Mouse (Mus musculus) liver, postnatal 0 days (tissue): Measurements from ENCODE around the gene Caln1. TPM values are rescaled to one million over a fixed set of nuclear protein-coding genes. Genes with fewer than 3 reads are reported as not detected.

Experiments
- ATAC-seq: fragments of 200-750 bp; cut with Nextera tagmentation; 2 replicates; pipeline ENCODE4 v1.8.0; 2017; ENCODE audit warnings: mild to moderate bottlenecking, moderate library complexity
- DNase-seq: peaks from one replicate; pipeline ENCODE4 v3.0.0-alpha.2; 2016
- H3K27ac ChIP-seq: fragments of 300-500 bp; sonication (generic); 2 replicates; pipeline ENCODE4 v1.5.1; 2014; ENCODE audit warnings: antibody characterized with exemption, moderate library complexity, mild to moderate bottlenecking, low read depth
- H3K27me3 ChIP-seq: fragments of 300-500 bp; sonication (generic); 2 replicates; pipeline ENCODE4 v1.6.1; 2014; ENCODE audit warnings: low read length, control low read depth, mixed read lengths; ENCODE audit not compliant: insufficient read depth
- H3K36me3 ChIP-seq: fragments of 300-500 bp; sonication (generic); replicated peaks from 2 replicates; pipeline ENCODE4 v1.6.1; 2014; ENCODE audit warnings: mild to moderate bottlenecking, control low read depth, low read length, moderate library complexity, mixed read lengths; ENCODE audit not compliant: insufficient read depth
- H3K4me1 ChIP-seq: fragments of 300-500 bp; sonication (generic); 2 replicates; pipeline ENCODE4 v1.6.1; 2014; ENCODE audit warnings: antibody characterized with exemption, mild to moderate bottlenecking, control low read depth; ENCODE audit not compliant: insufficient read depth
- H3K4me2 ChIP-seq: fragments of 300-500 bp; sonication (generic); 2 replicates; pipeline ENCODE4 v1.6.1; 2014; ENCODE audit warnings: low read depth, mild to moderate bottlenecking, low read length, moderate library complexity, mixed read lengths
- H3K4me3 ChIP-seq: fragments of 300-500 bp; sonication (generic); 2 replicates; pipeline ENCODE4 v1.5.1; 2014; ENCODE audit warnings: low read depth, low read length
- H3K9ac ChIP-seq: fragments of 300-500 bp; sonication (generic); replicated peaks from 2 replicates; pipeline ENCODE4 v1.6.1; 2014; ENCODE audit warnings: mild to moderate bottlenecking, moderate library complexity
- H3K9me3 ChIP-seq: fragments of 300-500 bp; sonication (generic); 2 replicates; pipeline ENCODE4 v1.6.1; 2016; ENCODE audit warnings: mild to moderate bottlenecking, control low read depth, low read length, mixed read lengths
- CTCF ChIP-seq: sonication (generic); IDR thresholded peaks from 2 replicates; pipeline ENCODE4 v1.5.1; 2016; ENCODE audit warnings: antibody characterized with exemption, low read depth
- EP300 ChIP-seq: IDR thresholded peaks from 2 replicates; pipeline ENCODE4 v1.6.1; 2016; ENCODE audit warnings: antibody characterized with exemption, low read depth, mild to moderate bottlenecking
- WGBS: fragments of 180-500 bp; shearing (Covaris S2); extraction: QIAGEN DNeasy Blood & Tissue Kit; methylation state at CpG from one replicate; pipeline ENCODE4 v1.1.7; 2014; ENCODE audit not compliant: insufficient replicate concordance; 5-methylcytosine and 5-hydroxymethylcytosine counted together
- polyA plus RNA-seq: library from polyadenylated mRNA; unstranded; fragments of >200 nt; fragmentation: Nextera tagmentation; extraction: Ambion mirVana; gene quantifications from 2 replicates; pipeline ENCODE4 v1.2.1, GENCODE M21; 2015

The Caln1 gene
- polyA plus RNA-seq, 1 experiment from 2014 or later, result 3.0 TPM

GRCm38 (mm10) chr5:130792755-130793452 is 423.6 kb downstream of the Caln1 start:
- 78% methylated on average over 3 of the region's 3 CpGs for WGBS
- DNase-seq, result no peak
- no peaks in the 10 kb centered on the region for H3K4me1 ChIP-seq
- H3K4me2 ChIP-seq, result no peak overlapping the region
- TF ChIP-seq EP300 (no peak), CTCF (no peak)
- no peaks in the 10 kb centered on the region for H3K36me3 ChIP-seq
- no peak overlapping the region for H3K4me3 ChIP-seq
- H3K27ac ChIP-seq, result no peak overlapping the region
- ATAC-seq, result no peak
- no peaks in the 10 kb centered on the region for H3K9me3 ChIP-seq
- no peaks in the 10 kb centered on the region for H3K27me3 ChIP-seq
- no peak overlapping the region for H3K9ac ChIP-seq

GRCm38 (mm10) chr5:130797713-130798112 is 428.5 kb downstream of the Caln1 start:
- Histone ChIP-seq H3K9me3 (peaks cover 2% of the 10 kb centered on the region; the same call in 1 of the 2 replicates), H3K27me3 (no peaks in the 10 kb centered on the region), H3K9ac (no peak overlapping the region), H3K4me1 (no peaks in the 10 kb centered on the region), H3K4me2 (no peak overlapping the region), H3K4me3 (no peak overlapping the region), H3K36me3 (no peaks in the 10 kb centered on the region), H3K27ac (no peak overlapping the region)
- ATAC-seq, result no peak
- no peak for TF ChIP-seq EP300
- no peak for TF ChIP-seq CTCF
- DNase-seq, result no peak
- 66% methylated on average over 5 of the region's 5 CpGs for WGBS

GRCm38 (mm10) chr5:130810314-130810713 is 441.1 kb downstream of the Caln1 start:
- Histone ChIP-seq H3K9ac (no peak overlapping the region), H3K36me3 (no peaks in the 10 kb centered on the region), H3K9me3 (no peaks in the 10 kb centered on the region), H3K4me2 (no peak overlapping the region), H3K4me1 (no peaks in the 10 kb centered on the region), H3K4me3 (no peak overlapping the region), H3K27ac (no peak overlapping the region), H3K27me3 (no peaks in the 10 kb centered on the region)
- TF ChIP-seq CTCF, result no peak
- TF ChIP-seq EP300, result no peak
- no peak for ATAC-seq
- no peak for DNase-seq
- WGBS, result 36% methylated on average over 6 of the region's 6 CpGs

GRCm38 (mm10) chr5:130810846-130811245 is 441.6 kb downstream of the Caln1 start:
- TF ChIP-seq CTCF (no peak), EP300 (no peak)
- WGBS, result 32% methylated on average over 1 of the region's 1 CpGs
- DNase-seq, result no peak

GRCm38 (mm10) chr5:130811266-130811665 is 442.0 kb downstream of the Caln1 start:
- H3K9ac ChIP-seq, result no peak overlapping the region
- no peak overlapping the region for H3K4me2 ChIP-seq
- DNase-seq, result peak; percentile 17
- no peak overlapping the region for H3K27ac ChIP-seq
- no peak for ATAC-seq
- H3K27me3 ChIP-seq, result no peaks in the 10 kb centered on the region
- no peak overlapping the region for H3K4me3 ChIP-seq
- TF ChIP-seq CTCF, result peak; percentile 34; the same call in 1 of the 2 replicates
- no peak for TF ChIP-seq EP300
- H3K36me3 ChIP-seq, result no peaks in the 10 kb centered on the region
- no peaks in the 10 kb centered on the region for H3K4me1 ChIP-seq
- 23% methylated on average over 3 of the region's 3 CpGs for WGBS
- no peaks in the 10 kb centered on the region for H3K9me3 ChIP-seq

More at GRCm38 (mm10) chr5:130810846-130811245, 441.6 kb downstream of the Caln1 start:
- no peak overlapping the region for H3K4me2 ChIP-seq
- H3K9me3 ChIP-seq, result no peaks in the 10 kb centered on the region
- H3K4me1 ChIP-seq, result no peaks in the 10 kb centered on the region
- H3K4me3 ChIP-seq, result no peak overlapping the region
- H3K27ac ChIP-seq, result no peak overlapping the region
- H3K9ac ChIP-seq, result no peak overlapping the region
- ATAC-seq, result no peak
- no peaks in the 10 kb centered on the region for H3K36me3 ChIP-seq
- no peaks in the 10 kb centered on the region for H3K27me3 ChIP-seq

- H3K4me2 ChIP-seq, result no peak overlapping the region
- no peaks in the 10 kb centered on the region for H3K36me3 ChIP-seq
- no peak overlapping the region for H3K27ac ChIP-seq
- no peak overlapping the region for H3K9ac ChIP-seq
- DNase-seq (no peak), ATAC-seq (no peak)
- TF ChIP-seq CTCF (0 out of 2 replicates have a peak, but pooled peaks have one; percentile 10), EP300 (no peak)
- no peaks in the 10 kb centered on the region for H3K4me1 ChIP-seq
- no peaks in the 10 kb centered on the region for H3K27me3 ChIP-seq
- H3K4me3 ChIP-seq, result no peak overlapping the region
- WGBS, result 72% methylated on average over 3 of the region's 3 CpGs
- no peaks in the 10 kb centered on the region for H3K9me3 ChIP-seq
Observed at GRCm38 (mm10) chr5:130811966-130812365, 442.7 kb downstream of the Caln1 start.
